11 mouse cellular contexts compared by ENCODE assay signal in genomic region chr1:71775865-71776501, GRCm38 (mm10).
DNase-seq lines count a peak whose midpoint lies in the region; ATAC-seq and TF ChIP-seq lines count a peak whose summit lies in the region.
"Had no signal": no experiment of that assay in that cellular context is flagged by ENCODE, and none has a peak within 500 bp of the region (broad histone marks: within the 10 kb centered on the region; RNA-seq: fewer than 3 reads in every experiment).

No protein-coding gene starts in this region.

- peak; percentile 66; the same call in 1 of the 2 replicates for ATAC-seq in hindbrain, embryonic 15.5 days (ENCODE audit: low FRiP score, low read depth)
- no peak for ATAC-seq in hindbrain, embryonic 12.5 days (ENCODE audit: low FRiP score)
- no peak; the same call in 1 of the 2 replicates for ATAC-seq in hindbrain, postnatal 0 days
- ATAC-seq in megakaryocyte, adult 5-6 weeks (ENCODE audit: poor library complexity, severe bottlenecking) = no peak

- no peaks in the 10 kb centered on the region for H3K27me3 ChIP-seq in hindbrain, embryonic 15.5 days
- no peaks in the 10 kb centered on the region for H3K27me3 ChIP-seq in hindbrain, embryonic 12.5 days
- no peaks in the 10 kb centered on the region for H3K27me3 ChIP-seq in hindbrain, postnatal 0 days (ENCODE audit: insufficient read depth, low read length)

- H3K9me3 ChIP-seq in hindbrain, embryonic 15.5 days = no peaks in the 10 kb centered on the region
- 0 out of 2 replicates have a peak, but pooled peaks cover 6% of the 10 kb centered on the region for H3K9me3 ChIP-seq in hindbrain, embryonic 12.5 days (replicated peaks)
- no peaks in the 10 kb centered on the region for H3K9me3 ChIP-seq in hindbrain, postnatal 0 days (ENCODE audit: low read length)

- H3K27ac ChIP-seq in hindbrain, embryonic 15.5 days (replicated peaks) = peak overlapping the region; percentile 28
- no peak overlapping the region; the same call in 1 of the 2 replicates for H3K27ac ChIP-seq in hindbrain, embryonic 12.5 days
- no peak overlapping the region for H3K27ac ChIP-seq in hindbrain, postnatal 0 days
- H3K27ac ChIP-seq: heart, embryonic 10.5 days had no signal

- peaks cover 3% of the 10 kb centered on the region; the same call in 1 of the 2 replicates for H3K4me1 ChIP-seq in hindbrain, embryonic 15.5 days (replicated peaks)
- H3K4me1 ChIP-seq in hindbrain, embryonic 12.5 days = peaks cover 3% of the 10 kb centered on the region; the same call in 1 of the 2 replicates
- no peaks in the 10 kb centered on the region for H3K4me1 ChIP-seq in hindbrain, postnatal 0 days (ENCODE audit: insufficient read depth, low read length)
- H3K4me1 ChIP-seq: heart, embryonic 10.5 days had no signal

- no peak for TF ChIP-seq CTCF in hindbrain, postnatal 0 days (IDR thresholded peaks at IDR 0.05; ENCODE audit: low read depth)

- no peak overlapping the region for H3K4me3 ChIP-seq in hindbrain, embryonic 15.5 days
- no peak overlapping the region for H3K4me3 ChIP-seq in hindbrain, embryonic 12.5 days
- peak overlapping the region; percentile 10; the same call in 1 of the 2 replicates for H3K4me3 ChIP-seq in hindbrain, postnatal 0 days (ENCODE audit: low read length)
- H3K4me3 ChIP-seq: heart, embryonic 10.5 days had no signal

- no peaks in the 10 kb centered on the region for H3K36me3 ChIP-seq in hindbrain, embryonic 15.5 days
- no peaks in the 10 kb centered on the region for H3K36me3 ChIP-seq in hindbrain, embryonic 12.5 days
- no peaks in the 10 kb centered on the region for H3K36me3 ChIP-seq in hindbrain, postnatal 0 days (ENCODE audit: insufficient read depth, low read length)
- H3K36me3 ChIP-seq: heart, embryonic 10.5 days had no signal

- 63% methylated on average over 19 of the region's 19 CpGs for WGBS in hindbrain, embryonic 15.5 days
- WGBS in hindbrain, embryonic 12.5 days = 68% methylated on average over 19 of the region's 19 CpGs
- 68% methylated on average over 19 of the region's 19 CpGs for WGBS in hindbrain, postnatal 0 days

- peak; percentile 16 for DNase-seq in right cerebral cortex, postnatal 25 days
- no peak for DNase-seq in right cerebral cortex, postnatal 36 days (ENCODE audit: low spot score in 2 of 2)
- DNase-seq in hindbrain, postnatal 0 days (ENCODE audit: low spot score) = peak; percentile 41
- DNase-seq in adrenal gland, postnatal 25 days = no peak
- DNase-seq: cerebellum, adult 18-20 months; kidney, adult 18-20 months; layer of hippocampus, postnatal 36 days had no signal

- peak overlapping the region; percentile 23; the same call in 1 of the 2 replicates for H3K4me2 ChIP-seq in hindbrain, embryonic 15.5 days
- H3K4me2 ChIP-seq in hindbrain, embryonic 12.5 days (replicated peaks) = no peak overlapping the region
- peak overlapping the region; percentile 38 for H3K4me2 ChIP-seq in hindbrain, postnatal 0 days (ENCODE audit: low read depth, low read length)

- H3K9ac ChIP-seq in hindbrain, embryonic 15.5 days = no peak overlapping the region
- no peak overlapping the region for H3K9ac ChIP-seq in hindbrain, embryonic 12.5 days
- no peak overlapping the region for H3K9ac ChIP-seq in hindbrain, postnatal 0 days (replicated peaks; ENCODE audit: low read length)

Comparison
In these comparisons a context has a peak if more than half of its experiments do, and no peak if none do; other contexts are left out.
1. DNase-seq: peak in right cerebral cortex, postnatal 25 days (single experiment) and hindbrain, postnatal 0 days (single experiment); none in right cerebral cortex, postnatal 36 days (0 of 2) and adrenal gland, postnatal 25 days (single experiment).